Mouse (Mus musculus) right cerebral cortex, postnatal 25 days (tissue): ENCODE results near the gene Coq4.
A peak's percentile ranks its signal among the peaks of the same experiment; 100 is the strongest.

Experiments
- DNase-seq: peaks from one replicate; pipeline ENCODE4 v3.0.0; 2022

Gene Coq4

GRCm38 (mm10) chr2:29802075-29802826, 15.0 kb downstream of the Coq4 start, which contains the start of gene Slc27a4:
Gene Slc27a4 (plus strand): TSS chr2:29802634.
- peak; percentile 96 for DNase-seq

- DNase-seq: no peak
These were observed 15.5 kb downstream of the Coq4 start for GRCm38 (mm10) chr2:29802827-29803201.

- DNase-seq: no peak
These were observed 16.1 kb downstream of the Coq4 start for GRCm38 (mm10) chr2:29803400-29803831.

GRCm38 (mm10) chr2:29815678-29816371, 28.5 kb downstream of the Coq4 start:
- no peak for DNase-seq

GRCm38 (mm10) chr2:29817426-29818232, 30.3 kb downstream of the Coq4 start:
- peak; percentile 84 for DNase-seq

GRCm38 (mm10) chr2:29819363-29819762, 32.1 kb downstream of the Coq4 start:
- DNase-seq: no peak

GRCm38 (mm10) chr2:29820025-29820817, 32.9 kb downstream of the Coq4 start, which contains the start of gene Urm1:
Gene Urm1 (plus strand): TSS chr2:29820075.
- DNase-seq: peak; percentile 64

- DNase-seq: no peak
These were observed 39.1 kb downstream of the Coq4 start for GRCm38 (mm10) chr2:29826318-29826925.

GRCm38 (mm10) chr2:29826926-29827708, 39.8 kb downstream of the Coq4 start:
- DNase-seq: peak; percentile 96

GRCm38 (mm10) chr2:29827709-29828024, 40.4 kb downstream of the Coq4 start:
- no peak for DNase-seq

- no peak for DNase-seq
These were observed 43.8 kb downstream of the Coq4 start for GRCm38 (mm10) chr2:29831106-29831505.

GRCm38 (mm10) chr2:29833796-29834195, 46.5 kb downstream of the Coq4 start:
- DNase-seq: no peak

GRCm38 (mm10) chr2:29835391-29835899, 48.2 kb downstream of the Coq4 start:
- no peak for DNase-seq

GRCm38 (mm10) chr2:29839460-29839859, 52.2 kb downstream of the Coq4 start:
- no peak for DNase-seq

GRCm38 (mm10) chr2:29843231-29844105, 56.2 kb downstream of the Coq4 start:
- DNase-seq: no peak

- no peak for DNase-seq
These were observed 56.8 kb downstream of the Coq4 start for GRCm38 (mm10) chr2:29844115-29844514.

GRCm38 (mm10) chr2:29844661-29845060, 57.4 kb downstream of the Coq4 start:
- DNase-seq: no peak

- no peak for DNase-seq
These were observed 58.3 kb downstream of the Coq4 start for GRCm38 (mm10) chr2:29845636-29846035.

GRCm38 (mm10) chr2:29846061-29846853, 59.0 kb downstream of the Coq4 start:
- DNase-seq: no peak
